Mouse (Mus musculus) thymus, postnatal 36 days (tissue): Measurements from ENCODE around the gene Ptprh.

Source experiments
- DNase-seq, 2 experiments: peaks; one replicate each; pipeline ENCODE4 v3.0.0; 2022; ENCODE audit warnings: mixed read lengths in 2 of 2

Ptprh gene

GRCm38 (mm10) chr7:4522292-4522691 is 81.5 kb downstream of the Ptprh start:
- DNase-seq, result no peak

GRCm38 (mm10) chr7:4521231-4522003 is 82.4 kb downstream of the Ptprh start:
- peak; percentile 25 to 43 for DNase-seq

DNA sequence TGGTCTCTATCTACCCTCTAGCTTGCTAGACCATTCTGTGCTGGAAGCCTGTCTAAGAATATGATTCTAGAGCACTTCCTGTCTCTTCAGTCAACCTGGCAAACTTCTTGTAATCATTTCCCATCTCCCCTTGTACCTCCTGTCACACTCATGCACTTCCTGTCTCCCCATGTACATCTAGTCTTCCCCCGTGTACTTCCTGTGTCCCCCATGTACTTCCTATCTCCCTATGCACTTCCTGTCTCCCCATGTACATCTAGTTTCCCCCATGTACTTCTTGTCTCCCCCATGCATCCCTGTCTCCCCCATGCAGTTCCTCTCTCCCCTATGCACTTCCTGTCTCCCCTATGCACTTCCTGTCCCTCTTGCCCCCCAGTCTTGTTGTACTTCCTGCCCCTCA is 85.4 kb downstream of the Ptprh start:
- no peak for DNase-seq

DNA sequence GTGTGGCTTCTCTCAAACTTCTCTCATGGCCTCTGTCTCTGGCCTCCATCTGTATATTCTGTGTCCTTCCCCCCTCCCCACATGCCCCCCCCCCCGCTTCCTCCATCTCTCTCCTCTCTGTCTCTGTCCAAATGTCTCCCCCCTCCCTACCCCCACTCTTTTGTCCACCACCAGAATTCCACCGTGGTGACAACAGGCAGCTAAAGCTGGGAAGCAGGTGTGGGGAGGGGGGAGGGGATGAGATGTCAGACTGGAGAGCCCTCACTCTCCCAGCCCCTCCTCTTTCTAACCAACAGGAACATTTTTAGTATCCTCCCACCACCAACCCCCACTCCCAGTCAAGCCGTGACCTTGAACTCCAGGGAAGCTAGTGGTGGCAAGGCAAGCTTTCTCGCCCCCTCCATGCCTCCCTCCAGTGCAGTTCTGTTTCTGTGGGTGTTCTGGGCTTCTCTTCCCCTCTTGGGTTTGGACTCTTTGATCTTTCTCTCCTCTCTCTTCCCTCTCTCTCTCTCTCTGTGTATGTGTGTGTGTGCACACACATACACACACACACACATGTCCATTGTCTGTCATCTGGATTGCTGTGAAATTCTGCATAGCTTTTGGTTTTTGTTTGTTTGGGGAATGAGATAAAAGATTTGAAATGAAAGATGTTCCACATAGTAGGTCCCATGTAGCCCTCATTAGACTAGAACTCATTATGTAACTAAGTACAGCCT is 87.3 kb downstream of the Ptprh start, which contains the start of gene Tnnt1:
Gene Tnnt1, minus strand, starts transcription at position 51 of the 719 bp plus-strand sequence.
- no peak for DNase-seq

DNA sequence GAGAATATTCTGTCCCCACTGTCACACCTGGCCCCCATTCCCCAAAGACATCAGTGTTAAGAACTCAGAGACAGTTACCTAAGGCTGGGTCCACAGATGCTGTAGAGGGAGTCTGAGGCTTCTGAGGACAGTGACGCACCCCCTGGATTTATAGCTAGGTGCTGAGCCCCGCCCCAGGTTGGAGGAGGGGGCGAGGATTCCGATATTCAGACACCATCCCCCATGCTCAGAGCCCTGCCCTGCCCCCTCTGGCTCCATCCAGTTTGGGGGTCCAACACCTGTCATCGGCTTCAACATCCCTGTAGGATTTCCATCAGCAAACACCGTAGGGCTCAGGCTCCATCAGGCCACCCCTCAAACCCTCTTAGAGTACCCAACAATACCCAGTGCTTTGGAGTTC is 88.0 kb downstream of the Ptprh start:
- no peak for DNase-seq

- no peak for DNase-seq
Observed at GRCm38 (mm10) chr7:4513829-4514712, 89.8 kb downstream of the Ptprh start.

DNA sequence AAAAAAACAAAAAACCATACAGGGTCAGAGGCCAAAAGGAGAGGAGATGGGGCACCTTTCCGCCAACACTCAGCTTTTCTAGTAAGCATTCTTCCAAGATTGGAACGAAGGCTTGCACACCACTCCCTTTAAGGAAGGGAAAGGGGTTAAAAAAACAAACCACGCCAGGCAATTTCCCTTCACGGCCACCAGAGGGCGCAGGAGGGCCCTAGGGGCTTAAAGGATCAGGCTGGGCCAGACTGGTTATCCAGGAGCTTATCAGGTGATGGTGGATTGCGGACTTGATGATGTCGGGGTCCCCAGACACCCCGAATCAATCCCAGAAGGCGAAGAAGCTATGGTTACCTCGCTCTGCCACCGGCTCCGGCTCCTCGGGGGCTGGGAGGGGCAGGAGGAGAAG is 90.6 kb downstream of the Ptprh start:
- peak; percentile 26 to 33 for DNase-seq

GRCm38 (mm10) chr7:4511489-4512224 is 92.2 kb downstream of the Ptprh start:
- DNase-seq, result no peak

GRCm38 (mm10) chr7:4509863-4510608 is 93.8 kb downstream of the Ptprh start:
- DNase-seq, result peak; percentile 66 to 83

DNA sequence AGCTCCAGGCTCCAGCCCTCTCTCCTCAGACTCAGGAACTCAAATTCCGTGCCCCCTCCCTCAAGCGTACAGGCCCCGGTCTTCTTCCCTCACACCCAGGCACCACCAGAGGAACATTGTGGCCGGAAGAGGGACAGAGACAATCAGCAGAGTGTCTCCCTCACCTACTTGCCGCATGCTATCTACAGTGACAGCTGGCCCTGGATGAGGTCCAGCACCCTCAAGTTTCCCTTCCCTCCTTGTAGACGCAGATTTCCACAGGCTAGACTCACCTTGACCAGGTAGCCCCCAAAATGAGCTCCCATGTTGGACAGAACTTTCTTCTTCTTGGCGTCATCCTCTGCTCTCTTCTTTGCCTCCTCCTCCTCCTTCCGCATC is 95.1 kb downstream of the Ptprh start:
- DNase-seq, result no peak

GRCm38 (mm10) chr7:4508062-4508738 is 95.6 kb downstream of the Ptprh start:
- DNase-seq, result no peak

DNA sequence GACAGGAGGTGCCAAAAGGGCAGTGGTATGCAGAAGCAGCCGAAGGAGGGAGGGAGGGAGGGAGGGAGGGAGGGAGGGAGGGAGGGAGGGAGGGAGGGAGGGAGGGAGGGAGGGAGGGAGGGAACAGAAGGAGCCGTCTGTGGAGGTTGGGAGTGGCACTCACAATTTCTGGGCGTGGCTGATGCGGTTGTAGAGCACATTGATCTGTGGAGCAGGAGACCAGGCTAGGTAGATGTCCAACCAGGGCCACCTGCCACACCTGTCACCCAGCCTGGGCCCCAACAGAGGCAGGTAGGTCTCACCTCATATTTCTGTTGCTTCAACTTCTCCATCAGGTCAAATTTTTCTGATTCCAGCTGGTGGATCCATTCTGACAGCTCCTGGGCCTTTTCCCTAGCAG is 96.6 kb downstream of the Ptprh start:
- no peak for DNase-seq

- DNase-seq, result no peak
Observed at GRCm38 (mm10) chr7:4504646-4505435, 99.0 kb downstream of the Ptprh start.

DNA sequence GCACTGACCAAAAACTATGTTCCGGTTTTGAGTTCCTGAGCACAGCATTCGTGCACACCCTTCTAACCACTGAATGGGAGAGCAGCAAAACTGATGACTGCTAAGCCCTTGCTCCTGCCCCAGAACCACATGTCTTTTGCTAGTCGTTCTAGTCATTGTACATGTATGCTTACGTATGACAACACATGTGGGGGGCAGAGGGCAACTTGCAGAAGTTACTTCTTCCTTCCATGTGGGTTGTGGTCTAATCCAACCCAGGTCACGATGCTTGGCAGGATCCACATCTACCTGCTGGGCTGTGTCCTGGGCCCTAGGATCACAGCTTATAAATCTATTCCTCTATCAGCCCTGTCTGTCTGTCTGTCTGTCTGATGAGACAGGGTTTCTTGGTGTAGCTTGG is 100.0 kb downstream of the Ptprh start:
- no peak for DNase-seq

- no peak for DNase-seq
Observed at GRCm38 (mm10) chr7:4503100-4503499, 100.7 kb downstream of the Ptprh start.

DNA sequence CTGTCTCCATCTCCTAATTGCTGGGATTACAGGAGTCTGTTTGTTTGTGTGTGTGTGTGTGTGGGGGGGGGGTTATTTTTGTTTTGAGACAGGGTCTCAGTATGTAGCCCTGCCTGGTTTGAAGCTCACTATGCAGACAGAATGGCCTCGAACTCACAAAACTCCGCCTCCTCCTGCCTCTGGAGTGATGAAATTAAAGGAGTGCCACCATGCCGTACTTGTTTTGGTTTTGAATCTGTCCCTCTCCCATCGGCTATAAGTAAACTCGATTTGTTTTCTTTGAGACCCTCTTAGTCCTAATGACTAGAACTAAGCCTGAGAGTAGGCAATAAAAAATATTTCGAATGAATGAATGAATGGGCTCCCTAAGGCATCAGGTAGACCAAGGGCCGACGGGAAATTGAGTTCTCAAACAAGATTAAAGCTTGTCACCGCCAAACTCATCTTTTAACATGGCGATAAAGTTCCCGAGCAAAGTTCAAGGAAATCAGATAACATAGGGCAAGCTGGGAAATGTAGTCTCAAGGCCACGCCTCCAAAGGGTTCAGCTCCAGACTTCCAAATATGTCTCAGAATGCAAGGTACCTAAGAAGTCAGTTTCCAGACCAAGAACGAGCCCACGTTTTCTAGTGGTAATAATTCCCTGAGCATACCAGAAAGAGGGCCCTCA is 101.3 kb downstream of the Ptprh start:
- no peak for DNase-seq

DNA sequence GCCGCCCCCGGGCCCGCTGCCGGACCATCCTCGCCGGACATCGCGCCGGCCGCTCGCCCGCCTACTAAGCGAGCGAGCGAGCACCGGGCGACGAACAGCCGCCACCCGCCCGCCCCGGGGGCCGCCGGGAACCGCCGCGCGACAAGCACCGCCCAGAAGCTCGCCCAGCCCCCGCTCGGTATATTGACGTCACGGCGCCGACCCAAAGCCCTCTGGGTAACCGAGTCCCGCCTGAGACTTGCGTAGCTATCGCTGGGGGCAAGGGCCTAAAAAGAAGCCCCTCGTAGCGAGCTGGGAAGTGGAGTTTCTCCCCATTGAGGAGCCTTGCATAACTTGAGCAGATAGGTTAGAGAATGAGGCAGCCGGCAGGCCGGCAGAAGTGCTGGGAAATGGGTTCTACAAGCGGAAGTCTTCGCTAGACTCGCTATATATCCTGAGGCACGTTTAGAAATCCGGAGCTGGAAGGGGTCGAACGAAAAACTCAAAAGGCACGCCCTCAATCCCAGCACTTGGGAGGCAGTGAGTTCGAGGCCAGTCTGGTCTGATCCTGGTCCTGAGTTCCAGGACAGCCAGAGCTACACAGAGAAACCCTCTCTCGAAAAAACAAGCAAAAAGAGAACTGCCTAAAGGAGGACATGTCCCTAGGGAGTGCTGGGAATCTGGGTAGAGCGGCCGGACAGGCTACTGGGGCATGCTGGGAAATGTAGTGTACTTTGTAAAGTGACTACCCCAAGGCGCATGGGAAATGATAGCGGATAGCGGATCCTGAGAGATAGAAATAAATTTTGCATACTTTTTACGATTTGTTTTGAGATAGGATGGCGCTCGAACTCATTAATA is 102.1 kb downstream of the Ptprh start, which contains the start of gene Ppp1r12c:
Gene Ppp1r12c, minus strand, starts transcription at position 123 of the 840 bp plus-strand sequence.
- peak; percentile 94 for DNase-seq

GRCm38 (mm10) chr7:4500892-4501471 is 102.9 kb downstream of the Ptprh start:
- peak; percentile 47 to 68 for DNase-seq
